Mouse (Mus musculus) MEL-GATA-1-ER (cell line): ENCODE results near the gene Gm45902.
A peak's percentile ranks its signal among the peaks of the same experiment; 100 is the strongest.

ENCODE experiments used
- DNase-seq: peaks from one replicate; pipeline ENCODE4 v3.0.0-alpha.2; 2012; ENCODE audit warnings: low read depth; ENCODE audit errors: extremely low read depth

Gene Gm45902

DNA sequence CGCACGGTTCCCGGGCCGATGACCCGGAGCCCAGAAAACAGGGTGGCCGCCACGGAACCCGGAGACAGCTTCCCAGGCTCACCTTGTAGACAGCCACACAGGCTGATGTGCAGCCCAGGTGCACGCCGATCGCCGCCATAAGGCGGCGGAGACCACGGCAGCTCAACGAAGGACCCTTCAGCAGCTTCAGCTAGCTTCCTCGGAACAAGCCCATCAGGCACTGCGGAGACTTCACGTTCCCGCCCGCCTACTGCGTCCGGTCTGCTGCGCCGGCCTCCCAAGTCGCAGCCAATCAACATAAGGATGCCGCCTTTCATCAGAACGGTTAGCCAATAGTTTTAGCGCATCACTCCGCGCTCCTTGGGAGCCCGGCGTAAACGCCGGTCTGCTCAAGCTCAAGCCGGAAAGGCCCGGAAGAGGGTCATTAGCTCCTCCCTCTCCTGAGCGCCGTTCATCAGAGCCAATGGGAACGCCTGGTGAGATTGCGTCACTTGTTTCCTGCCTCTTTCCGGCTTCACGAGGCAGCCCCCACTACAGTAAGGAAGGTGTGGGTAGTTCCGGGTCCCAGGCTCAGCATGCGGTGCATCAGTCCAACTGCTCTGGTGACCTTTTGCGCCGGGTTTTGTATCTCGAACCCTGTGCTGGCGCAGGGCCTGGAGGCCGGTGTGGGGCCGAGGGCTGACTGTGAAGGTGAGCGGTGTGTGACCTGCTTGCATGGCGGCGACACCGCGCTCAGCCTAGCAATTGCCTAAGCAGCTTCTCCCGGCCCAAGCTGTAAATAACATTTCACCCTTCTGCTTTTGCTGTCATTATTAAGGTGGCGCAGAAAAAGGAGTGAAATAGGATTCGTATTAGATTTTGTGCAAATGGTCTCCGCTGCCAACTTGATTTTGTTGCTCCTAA, at the start of gene Gm45902, which contains the start of the genes Hspa14 and Cdnf:
TSS of gene Gm45902 (minus strand) at position 239 of the 903 bp plus-strand sequence.
TSS of gene Hspa14 (minus strand) at position 263 of the 903 bp plus-strand sequence.
TSS of gene Cdnf (plus strand) at position 479 of the 903 bp plus-strand sequence.
- peak; percentile 98 for DNase-seq

DNA sequence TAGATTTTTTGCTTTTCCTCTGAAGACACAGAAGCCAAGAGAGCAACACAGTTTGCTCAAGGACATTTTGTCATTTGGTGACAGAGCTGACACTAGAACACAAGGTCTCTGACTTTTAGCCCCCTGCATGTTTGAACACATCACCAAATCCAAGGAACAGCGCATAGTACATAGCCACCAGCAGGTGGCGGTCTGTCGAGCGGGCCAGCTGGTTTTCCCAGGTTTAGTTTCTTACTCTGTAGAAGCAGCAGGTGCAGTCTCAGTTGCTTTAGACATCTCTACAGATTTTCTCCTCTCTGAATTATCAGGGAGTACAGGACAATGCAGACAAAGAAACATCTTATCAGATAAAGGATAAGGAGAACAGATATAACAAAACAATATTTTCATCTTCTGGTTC, 34.0 kb upstream of the Gm45902 start:
- DNase-seq: peak; percentile 30

DNA sequence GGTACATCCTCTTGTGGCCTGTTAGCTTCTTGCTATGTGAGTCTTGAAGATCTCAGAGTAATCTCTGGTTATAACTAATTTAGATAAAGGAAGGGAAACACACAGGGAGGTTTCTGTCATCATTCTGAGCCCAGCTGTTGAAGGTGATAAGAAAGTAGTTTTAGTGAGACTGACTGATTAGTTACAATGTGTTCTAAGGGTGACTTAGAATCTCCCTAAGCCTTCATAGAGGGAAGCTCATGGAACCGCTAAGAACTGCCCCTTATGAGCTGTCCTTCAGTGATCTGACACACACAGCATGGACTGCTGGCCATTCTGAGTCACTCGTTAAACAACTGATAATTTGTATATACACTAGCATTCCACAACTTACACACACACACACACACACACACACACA, 33.5 kb upstream of the Gm45902 start:
- DNase-seq: peak; percentile 24

DNA sequence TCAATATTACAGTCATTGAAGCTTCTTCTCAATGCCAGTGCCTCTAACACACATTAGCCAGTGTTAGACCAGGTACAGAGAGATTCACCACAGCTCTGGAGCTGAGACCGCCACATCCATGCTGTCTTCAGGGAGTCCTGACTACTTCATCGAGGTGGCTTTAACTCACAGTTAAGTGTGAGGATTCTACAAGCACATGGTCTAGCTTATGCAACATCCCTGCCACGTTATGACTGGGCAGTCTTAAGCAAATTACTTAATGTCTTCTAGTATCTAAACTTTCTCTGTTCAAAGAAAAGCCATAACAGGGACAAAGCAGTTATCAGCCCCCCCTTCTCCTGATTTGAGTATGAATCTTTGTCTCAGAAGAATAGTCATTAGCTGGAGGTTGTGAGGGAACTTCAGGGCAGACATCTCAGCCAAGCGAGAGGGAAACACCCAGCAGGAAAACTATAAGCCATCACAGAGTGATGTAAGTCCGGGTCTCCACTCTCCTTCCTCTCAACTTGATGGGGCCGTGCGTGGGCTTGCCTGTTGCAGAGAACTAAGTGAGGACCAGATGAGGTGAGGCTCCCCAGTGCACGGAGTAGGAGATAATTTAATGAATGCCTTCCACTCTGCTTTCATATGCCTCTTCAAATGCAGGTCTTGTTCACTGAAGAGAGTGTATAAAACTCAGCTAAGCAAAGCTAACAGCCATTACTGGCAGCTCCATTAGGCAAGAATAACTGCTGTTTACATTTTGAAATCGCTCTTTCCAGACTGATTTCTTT, 28.9 kb upstream of the Gm45902 start:
- no peak for DNase-seq

DNA sequence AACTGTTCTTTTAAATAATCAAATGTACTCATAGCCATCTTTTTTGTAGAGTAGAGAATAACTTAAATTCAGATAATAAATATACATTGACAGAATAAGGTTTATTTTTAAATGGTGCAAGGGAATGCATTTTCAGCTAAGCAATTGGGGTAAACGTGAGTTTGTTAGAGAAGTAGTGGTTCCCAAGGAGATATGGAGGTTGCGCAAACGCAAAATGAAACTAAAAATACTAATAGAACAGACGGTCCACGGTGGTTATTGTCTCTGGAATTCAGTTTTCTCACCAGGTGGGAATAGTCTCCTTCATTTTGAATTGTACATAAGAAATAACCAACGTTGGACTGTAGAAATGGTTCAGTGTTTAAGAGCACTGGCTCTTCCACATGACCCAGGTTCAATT, 13.7 kb upstream of the Gm45902 start:
- no peak for DNase-seq

DNA sequence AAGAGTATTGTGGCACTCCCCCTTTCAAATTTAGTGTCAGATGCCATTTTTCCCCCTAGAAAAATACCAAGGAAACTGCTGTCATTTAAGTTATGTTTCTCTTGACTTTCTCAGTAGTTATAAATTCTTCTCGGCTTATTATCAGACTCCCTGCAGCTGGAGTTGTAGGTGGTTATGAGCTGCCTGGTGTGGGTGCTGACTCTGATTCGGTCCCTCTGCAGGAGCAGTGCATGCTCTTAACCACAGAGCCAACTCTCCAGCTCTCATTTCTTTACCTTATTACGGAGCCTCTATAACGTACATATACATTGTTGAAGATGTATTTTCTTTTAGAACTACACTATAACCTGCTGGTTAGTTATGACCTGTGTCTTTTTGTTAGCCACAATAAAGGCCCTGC, 10.0 kb upstream of the Gm45902 start:
- no peak for DNase-seq

DNA sequence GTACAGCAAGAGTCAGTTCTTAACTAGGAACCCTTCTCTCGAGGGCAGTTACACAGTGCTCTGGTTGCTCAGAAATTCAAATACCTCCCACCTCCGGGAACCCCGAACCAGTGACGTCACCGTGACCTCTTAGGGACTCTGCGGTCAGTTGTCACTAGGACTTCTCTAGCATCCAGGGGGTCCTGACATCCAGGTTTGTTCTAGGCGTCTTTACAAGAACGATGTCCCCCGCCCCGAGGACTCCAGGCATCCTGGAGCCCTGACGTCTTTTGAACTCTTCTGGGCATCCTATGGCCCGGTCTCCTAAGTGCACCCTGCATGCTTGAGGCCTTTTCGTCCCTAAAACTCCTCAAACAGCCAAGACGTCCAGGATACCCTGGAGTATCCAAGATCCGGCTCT, 514 bp downstream of the Gm45902 start:
- DNase-seq: peak; percentile 41

DNA sequence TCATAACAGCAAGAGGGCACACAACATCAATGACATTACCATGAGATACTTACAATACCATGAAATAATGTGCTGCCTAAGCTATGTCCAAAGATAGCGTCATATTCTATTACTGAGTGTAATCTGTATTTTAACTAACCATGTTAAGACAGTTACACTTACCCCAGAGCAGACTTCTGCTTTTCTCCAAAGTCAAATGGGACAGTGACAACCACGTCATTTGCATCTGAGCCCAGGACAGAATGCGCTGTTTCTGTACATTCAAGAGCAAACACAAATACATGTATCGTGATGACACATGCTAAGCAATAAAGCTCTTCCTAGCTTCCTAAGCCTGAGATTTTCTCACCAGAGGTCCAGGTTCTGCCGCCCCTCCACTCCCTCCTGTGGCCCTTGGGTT, 11.7 kb downstream of the Gm45902 start:
- DNase-seq: peak; percentile 5

DNA sequence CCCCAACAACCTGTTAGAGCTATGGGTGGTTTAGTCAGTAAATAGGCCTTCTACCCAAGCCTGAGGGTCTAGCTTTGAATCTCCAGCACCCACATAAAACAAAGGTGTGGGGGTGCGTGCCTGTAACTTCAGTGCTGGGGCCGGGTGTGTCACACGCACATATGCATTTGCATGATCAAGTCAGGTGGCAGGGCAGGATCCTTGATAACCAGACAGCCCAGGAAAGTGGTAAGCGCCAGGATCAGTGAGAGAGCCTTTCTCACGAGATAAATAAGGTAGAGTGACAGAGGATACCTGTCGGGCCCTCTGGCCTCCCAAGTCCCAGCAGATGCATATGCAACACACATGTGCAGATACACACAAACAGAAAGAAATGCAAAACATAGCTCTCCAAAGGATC, 13.0 kb downstream of the Gm45902 start:
- DNase-seq: no peak

DNA sequence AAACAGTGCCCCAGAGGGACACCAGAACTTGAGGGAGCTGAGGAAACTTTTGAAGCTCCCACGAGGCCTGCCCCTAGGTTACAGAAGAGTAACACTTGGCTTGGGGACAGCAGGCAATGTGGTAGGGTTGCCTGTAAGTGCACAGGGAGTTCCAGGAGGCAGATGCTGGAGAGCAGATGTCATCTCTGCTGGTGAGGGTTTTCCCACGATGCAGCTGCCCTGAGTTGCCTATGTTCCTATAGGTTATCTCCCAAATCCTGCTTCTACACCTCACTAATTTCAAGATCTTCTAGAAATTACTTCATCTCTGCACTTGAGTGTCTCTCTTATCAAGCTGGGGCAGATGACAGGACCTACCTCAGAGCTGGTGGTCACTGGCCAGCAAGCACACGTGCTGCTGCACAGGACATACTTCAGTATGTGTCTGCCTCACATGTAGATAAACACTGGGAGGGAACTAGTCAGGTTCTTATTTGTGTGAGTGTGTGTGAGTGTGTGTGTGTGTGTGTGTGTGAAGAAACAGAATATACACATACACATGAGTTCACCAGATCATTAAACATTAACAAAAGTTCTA, 18.7 kb downstream of the Gm45902 start:
- DNase-seq: no peak

DNA sequence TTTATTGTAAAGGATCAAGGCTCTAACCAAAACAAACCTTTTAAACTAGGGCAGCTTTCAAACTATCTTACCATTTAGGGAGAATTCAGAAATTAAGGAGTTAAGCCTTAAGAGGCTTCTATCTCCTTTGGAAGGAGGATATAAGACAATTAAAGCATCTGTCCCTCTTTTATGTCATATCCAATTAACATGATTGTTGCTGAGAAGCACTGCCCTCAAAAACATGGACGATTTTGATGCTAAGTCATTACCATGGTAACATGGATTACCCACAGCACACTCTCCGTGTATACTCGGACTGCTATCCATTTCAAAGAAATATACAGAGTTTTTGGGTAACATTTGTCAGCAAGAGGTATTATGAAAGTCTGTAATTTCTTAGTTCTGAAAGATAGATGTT, 22.8 kb downstream of the Gm45902 start:
- no peak for DNase-seq

DNA sequence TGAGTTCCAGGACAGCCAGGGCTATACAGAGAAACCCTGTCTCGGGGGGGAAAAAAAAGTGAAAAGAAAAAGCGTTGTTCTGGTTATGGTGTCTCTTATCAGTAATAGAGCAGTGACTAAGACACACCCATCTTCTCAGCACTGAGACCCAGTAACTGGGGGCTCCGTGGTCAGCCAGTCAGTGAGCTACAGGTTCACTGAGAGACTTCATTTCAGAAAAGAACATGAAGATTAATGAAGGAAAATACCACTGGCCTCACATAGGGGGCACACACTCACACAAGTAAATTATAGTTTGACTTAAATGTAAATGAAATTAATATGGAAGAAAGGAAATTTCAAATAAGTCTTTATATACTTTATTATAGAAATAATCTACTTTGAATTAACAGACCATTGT, 32.4 kb downstream of the Gm45902 start:
- peak; percentile 51 for DNase-seq

DNA sequence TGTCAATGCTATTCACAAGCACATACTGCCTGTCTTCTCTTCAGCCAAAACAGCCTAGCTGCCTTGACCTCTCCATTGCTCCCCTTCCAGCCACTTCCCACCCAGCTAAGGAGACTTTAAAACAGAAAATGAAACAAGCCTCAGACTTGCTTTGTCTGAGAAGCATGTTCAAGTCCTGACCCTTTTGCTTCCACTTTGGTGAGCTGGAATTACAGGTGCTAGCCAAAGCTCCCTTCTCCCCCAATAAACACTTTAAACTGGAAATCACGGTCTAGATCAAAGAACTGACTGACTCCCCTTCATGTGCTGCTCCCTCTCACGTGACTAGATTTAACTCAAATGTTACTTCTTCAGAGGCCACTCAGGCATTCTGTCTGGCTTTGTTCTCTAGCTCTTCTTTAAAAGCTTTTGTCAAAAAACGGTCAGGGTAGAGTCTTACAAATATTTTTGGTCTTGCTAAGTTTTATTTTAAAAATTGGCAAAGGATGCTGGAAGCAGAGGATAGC, 36.8 kb downstream of the Gm45902 start:
- no peak for DNase-seq

DNA sequence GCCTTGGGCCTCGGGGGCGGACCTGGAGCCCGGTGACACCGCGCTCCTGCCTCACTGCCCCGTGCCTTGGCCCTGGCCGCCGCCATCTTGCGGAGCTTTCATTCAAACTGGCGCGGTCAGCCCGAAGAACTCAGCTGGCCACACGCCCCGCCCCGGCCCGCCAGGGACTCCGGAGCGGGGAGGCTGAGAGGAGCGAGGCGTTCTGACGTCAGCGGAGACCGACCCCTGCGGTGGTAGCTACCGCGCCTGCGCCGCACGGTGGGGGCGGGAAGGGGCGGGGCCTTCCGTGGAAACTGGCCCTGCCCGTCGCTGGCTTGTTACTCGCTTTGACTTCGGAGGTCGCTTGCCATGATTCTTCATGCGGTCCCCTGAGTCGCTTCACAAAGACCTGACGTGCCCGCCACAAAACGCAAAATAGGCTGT, 37.7 kb downstream of the Gm45902 start, which contains the start of gene Suv39h2:
TSS of gene Suv39h2 (minus strand) at position 171 of the 423 bp plus-strand sequence.
- DNase-seq: peak; percentile 71

DNA sequence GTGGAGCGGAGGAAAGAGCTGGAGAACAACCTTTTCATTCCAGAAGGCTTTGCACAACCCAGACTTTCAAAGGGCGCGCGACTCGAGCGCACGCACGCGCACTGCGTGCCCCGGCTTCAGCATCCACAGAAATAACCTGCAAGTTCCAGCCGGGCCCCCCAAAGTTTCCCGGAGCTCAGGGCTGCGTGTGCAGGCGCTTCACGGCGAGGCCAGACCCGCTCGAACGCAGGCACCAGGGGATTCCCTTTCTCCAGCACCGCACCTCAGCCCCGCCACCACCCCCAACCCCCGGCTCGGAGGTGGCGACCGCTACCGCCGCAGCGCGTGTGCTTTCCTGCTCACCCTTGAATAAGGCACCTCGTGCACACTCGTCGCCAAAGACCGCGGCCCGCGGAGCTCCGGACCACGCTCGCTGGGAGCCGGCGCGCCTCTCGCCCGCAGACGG, 38.2 kb downstream of the Gm45902 start:
- DNase-seq: peak; percentile 38

DNA sequence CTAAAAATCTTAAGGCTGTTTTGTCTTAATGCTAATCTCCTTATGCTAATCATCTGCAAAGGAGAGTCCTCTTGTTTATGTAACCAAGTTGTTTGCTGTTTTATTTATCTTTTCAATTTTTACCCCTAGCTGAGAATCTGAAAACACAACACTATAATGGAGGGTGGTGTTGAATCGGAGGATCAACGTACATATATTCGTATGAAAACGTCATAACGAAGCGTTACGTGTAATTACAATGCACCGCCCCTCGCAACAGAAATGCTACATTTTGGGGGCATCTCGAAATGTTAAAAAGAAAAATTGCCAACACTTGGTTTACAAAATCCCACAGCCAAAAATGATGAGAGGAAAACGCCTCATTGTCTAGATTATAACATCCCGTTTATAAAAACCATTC, 38.7 kb downstream of the Gm45902 start:
- peak; percentile 39 for DNase-seq

DNA sequence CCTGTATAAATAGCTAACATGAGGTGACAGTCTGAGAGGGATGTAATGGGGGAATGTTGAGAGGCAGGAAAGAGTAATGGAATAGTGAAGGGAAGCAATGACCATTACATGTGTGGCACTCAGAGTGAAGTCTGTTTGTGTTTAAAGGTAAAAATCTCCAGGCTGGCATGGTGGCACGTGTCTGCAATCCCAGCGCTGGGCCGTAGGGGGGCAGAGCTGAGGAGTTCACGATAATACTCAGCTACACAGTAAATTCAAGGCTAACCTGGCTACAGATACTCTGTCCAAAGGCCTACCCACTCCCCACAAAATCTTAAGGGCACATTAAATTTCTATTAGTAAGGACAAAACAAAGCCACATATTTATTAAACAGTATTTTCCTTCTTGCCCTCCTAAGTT, 56.0 kb downstream of the Gm45902 start:
- DNase-seq: no peak
